Mouse (Mus musculus) liver, postnatal 0 days (tissue): Measurements from ENCODE around the gene Hacd2. TPM values are rescaled to one million over a fixed set of nuclear protein-coding genes. Genes with fewer than 3 reads are reported as not detected.

Experiments
- ATAC-seq: fragments of 200-750 bp; cut with Nextera tagmentation; 2 replicates; pipeline ENCODE4 v1.8.0; 2017; ENCODE audit warnings: mild to moderate bottlenecking, moderate library complexity
- DNase-seq: peaks from one replicate; pipeline ENCODE4 v3.0.0-alpha.2; 2016
- H3K27ac ChIP-seq: fragments of 300-500 bp; sonication (generic); 2 replicates; pipeline ENCODE4 v1.5.1; 2014; ENCODE audit warnings: antibody characterized with exemption, moderate library complexity, mild to moderate bottlenecking, low read depth
- H3K27me3 ChIP-seq: fragments of 300-500 bp; sonication (generic); 2 replicates; pipeline ENCODE4 v1.6.1; 2014; ENCODE audit warnings: low read length, control low read depth, mixed read lengths; ENCODE audit not compliant: insufficient read depth
- H3K36me3 ChIP-seq: fragments of 300-500 bp; sonication (generic); replicated peaks from 2 replicates; pipeline ENCODE4 v1.6.1; 2014; ENCODE audit warnings: mild to moderate bottlenecking, control low read depth, low read length, moderate library complexity, mixed read lengths; ENCODE audit not compliant: insufficient read depth
- H3K4me1 ChIP-seq: fragments of 300-500 bp; sonication (generic); 2 replicates; pipeline ENCODE4 v1.6.1; 2014; ENCODE audit warnings: antibody characterized with exemption, mild to moderate bottlenecking, control low read depth; ENCODE audit not compliant: insufficient read depth
- H3K4me2 ChIP-seq: fragments of 300-500 bp; sonication (generic); 2 replicates; pipeline ENCODE4 v1.6.1; 2014; ENCODE audit warnings: low read depth, mild to moderate bottlenecking, low read length, moderate library complexity, mixed read lengths
- H3K4me3 ChIP-seq: fragments of 300-500 bp; sonication (generic); 2 replicates; pipeline ENCODE4 v1.5.1; 2014; ENCODE audit warnings: low read depth, low read length
- H3K9ac ChIP-seq: fragments of 300-500 bp; sonication (generic); replicated peaks from 2 replicates; pipeline ENCODE4 v1.6.1; 2014; ENCODE audit warnings: mild to moderate bottlenecking, moderate library complexity
- H3K9me3 ChIP-seq: fragments of 300-500 bp; sonication (generic); 2 replicates; pipeline ENCODE4 v1.6.1; 2016; ENCODE audit warnings: mild to moderate bottlenecking, control low read depth, low read length, mixed read lengths
- CTCF ChIP-seq: sonication (generic); IDR thresholded peaks from 2 replicates; pipeline ENCODE4 v1.5.1; 2016; ENCODE audit warnings: antibody characterized with exemption, low read depth
- EP300 ChIP-seq: IDR thresholded peaks from 2 replicates; pipeline ENCODE4 v1.6.1; 2016; ENCODE audit warnings: antibody characterized with exemption, low read depth, mild to moderate bottlenecking
- WGBS: fragments of 180-500 bp; shearing (Covaris S2); extraction: QIAGEN DNeasy Blood & Tissue Kit; methylation state at CpG from one replicate; pipeline ENCODE4 v1.1.7; 2014; ENCODE audit not compliant: insufficient replicate concordance; 5-methylcytosine and 5-hydroxymethylcytosine counted together
- polyA plus RNA-seq: library from polyadenylated mRNA; unstranded; fragments of >200 nt; fragmentation: Nextera tagmentation; extraction: Ambion mirVana; gene quantifications from 2 replicates; pipeline ENCODE4 v1.2.1, GENCODE M21; 2015

Gene Hacd2
- polyA plus RNA-seq, 1 experiment from 2014 or later, result 154 TPM

DNA sequence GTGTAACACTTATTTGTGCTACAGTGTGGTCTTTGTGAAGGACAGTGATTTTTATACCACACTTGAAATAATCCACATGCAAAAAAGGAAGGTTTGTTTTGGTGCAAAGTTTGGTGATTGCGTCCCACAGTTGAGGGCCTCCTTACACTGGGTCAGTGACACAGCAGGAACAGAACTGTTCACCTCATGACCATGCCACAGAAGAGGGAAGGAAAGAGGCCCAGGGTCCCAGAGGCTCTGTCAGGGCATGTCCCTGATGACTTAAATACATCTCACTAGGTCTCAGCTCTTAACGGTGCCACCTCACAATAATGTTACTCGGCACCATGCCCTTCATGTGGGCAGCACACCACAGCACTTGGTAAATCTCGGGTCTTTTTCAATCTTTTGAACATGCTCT lies 3.1 kb downstream of the Hacd2 start:
- Histone ChIP-seq H3K4me2 (no peak overlapping the region), H3K27me3 (no peaks in the 10 kb centered on the region), H3K36me3 (peaks cover 17% of the 10 kb centered on the region; the same call in 1 of the 2 replicates), H3K27ac (no peak overlapping the region), H3K4me3 (no peak overlapping the region), H3K4me1 (peaks cover 5% of the 10 kb centered on the region; the same call in 1 of the 2 replicates), H3K9ac (no peak overlapping the region), H3K9me3 (no peaks in the 10 kb centered on the region)
- DNase-seq (no peak), ATAC-seq (no peak)
- no peak for TF ChIP-seq CTCF
- no peak for TF ChIP-seq EP300
- 70% methylated on average over 4 of the region's 4 CpGs for WGBS

DNA sequence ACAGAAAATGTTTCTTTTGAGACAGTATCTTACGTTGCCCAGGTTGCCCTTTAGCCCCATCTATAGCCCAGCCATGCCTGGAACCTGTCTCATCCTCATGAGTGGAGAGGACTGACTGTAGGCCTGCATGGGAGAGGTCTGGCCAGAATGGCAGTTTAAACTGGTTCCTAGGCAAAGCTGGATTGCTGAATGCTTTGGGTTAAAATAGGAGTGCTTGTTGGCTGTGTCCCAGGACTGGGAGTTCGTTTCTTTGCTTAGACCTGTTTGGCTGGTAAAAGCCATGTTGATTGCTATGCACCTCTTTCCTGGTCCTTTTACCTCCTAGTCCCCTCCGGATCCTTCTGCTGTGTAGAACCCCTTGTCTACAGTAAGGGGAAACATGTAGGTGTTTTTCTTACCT lies 11.0 kb downstream of the Hacd2 start:
- Histone ChIP-seq H3K36me3 (peaks cover 17% of the 10 kb centered on the region; the same call in 1 of the 2 replicates), H3K4me1 (peaks cover 19% of the 10 kb centered on the region), H3K27ac (peak overlapping the region; percentile 45), H3K4me3 (no peak overlapping the region), H3K9me3 (no peaks in the 10 kb centered on the region), H3K9ac (no peak overlapping the region), H3K27me3 (no peaks in the 10 kb centered on the region), H3K4me2 (no peak overlapping the region)
- no peak for DNase-seq
- no peak for TF ChIP-seq EP300
- no peak for TF ChIP-seq CTCF
- ATAC-seq, result 0 out of 2 replicates have a peak, but pooled peaks have one; percentile 36
- 67% methylated on average over 3 of the region's 3 CpGs for WGBS

DNA sequence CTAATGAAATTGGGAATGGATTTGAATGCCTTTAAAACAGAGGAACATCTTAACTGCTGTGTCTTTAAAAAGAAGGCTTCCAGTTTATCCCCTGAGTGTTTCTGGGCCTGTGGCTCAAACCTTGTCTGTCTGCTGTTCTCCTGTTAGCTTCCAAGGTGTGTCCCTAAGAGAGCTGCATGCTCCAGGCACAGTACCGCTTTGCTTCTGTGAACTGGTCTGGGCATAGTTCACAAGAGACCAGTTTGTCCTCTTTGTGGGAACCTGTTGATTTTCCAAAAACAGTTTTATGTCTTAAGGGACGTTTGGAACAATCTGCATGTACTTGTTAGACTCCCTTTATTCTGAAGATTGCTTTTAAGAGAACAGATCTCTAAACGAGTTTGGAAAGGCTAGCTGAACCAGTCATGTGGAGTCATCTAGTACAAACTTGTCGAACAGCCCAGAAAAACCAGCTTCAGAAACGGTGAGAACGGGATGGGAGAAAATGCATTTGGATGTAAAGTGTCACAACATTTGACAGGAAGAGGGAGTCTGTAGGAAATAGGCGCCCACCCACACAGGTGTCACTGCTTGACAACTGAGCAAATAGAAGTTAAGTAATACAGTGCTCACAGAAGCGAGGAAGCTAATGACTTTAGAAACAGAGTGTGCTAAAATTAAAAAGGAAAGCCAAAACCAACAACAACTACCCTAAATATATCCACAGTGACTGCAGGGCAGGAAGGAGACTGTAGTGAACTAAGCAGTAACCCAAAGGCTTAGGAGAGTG lies 11.8 kb downstream of the Hacd2 start:
- H3K4me2 ChIP-seq, result no peak overlapping the region
- DNase-seq (no peak), ATAC-seq (peak; percentile 59)
- no peaks in the 10 kb centered on the region for H3K27me3 ChIP-seq
- TF ChIP-seq CTCF, result no peak
- TF ChIP-seq EP300, result no peak
- no peaks in the 10 kb centered on the region for H3K9me3 ChIP-seq
- H3K9ac ChIP-seq, result no peak overlapping the region
- 46% methylated on average over 8 of the region's 8 CpGs for whole genome bisulfite sequencing
- peaks cover 11% of the 10 kb centered on the region; the same call in 1 of the 2 replicates for H3K36me3 ChIP-seq
- H3K27ac ChIP-seq, result peak overlapping the region; percentile 45
- no peak overlapping the region for H3K4me3 ChIP-seq
- H3K4me1 ChIP-seq, result peaks cover 19% of the 10 kb centered on the region

DNA sequence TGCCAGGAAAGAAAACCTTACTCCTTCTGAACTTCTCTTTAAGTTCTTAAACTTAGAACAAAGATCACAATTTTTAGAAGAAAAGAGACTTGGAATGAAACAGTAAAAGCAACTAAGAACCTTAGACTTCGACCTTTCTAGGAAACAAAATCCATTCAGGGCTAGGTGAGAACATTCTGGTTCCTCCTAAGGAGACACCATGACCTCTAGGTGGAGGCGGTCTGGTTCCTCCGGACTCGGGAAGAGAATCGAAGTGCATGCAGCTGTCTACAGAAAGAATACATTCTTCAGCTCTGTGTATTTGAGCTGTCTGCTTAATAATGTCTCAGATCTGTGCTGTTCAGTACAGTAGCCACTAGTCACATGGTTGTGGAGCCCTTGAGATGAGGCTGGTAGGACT lies 12.7 kb downstream of the Hacd2 start:
- Histone ChIP-seq H3K9ac (no peak overlapping the region), H3K4me3 (no peak overlapping the region), H3K4me2 (no peak overlapping the region), H3K27me3 (no peaks in the 10 kb centered on the region), H3K27ac (no peak overlapping the region), H3K4me1 (peaks cover 19% of the 10 kb centered on the region), H3K9me3 (no peaks in the 10 kb centered on the region), H3K36me3 (peaks cover 8% of the 10 kb centered on the region; the same call in 1 of the 2 replicates)
- WGBS, result 85% methylated on average over 5 of the region's 5 CpGs
- DNase-seq (no peak), ATAC-seq (no peak)
- TF ChIP-seq CTCF (no peak), EP300 (no peak)

DNA sequence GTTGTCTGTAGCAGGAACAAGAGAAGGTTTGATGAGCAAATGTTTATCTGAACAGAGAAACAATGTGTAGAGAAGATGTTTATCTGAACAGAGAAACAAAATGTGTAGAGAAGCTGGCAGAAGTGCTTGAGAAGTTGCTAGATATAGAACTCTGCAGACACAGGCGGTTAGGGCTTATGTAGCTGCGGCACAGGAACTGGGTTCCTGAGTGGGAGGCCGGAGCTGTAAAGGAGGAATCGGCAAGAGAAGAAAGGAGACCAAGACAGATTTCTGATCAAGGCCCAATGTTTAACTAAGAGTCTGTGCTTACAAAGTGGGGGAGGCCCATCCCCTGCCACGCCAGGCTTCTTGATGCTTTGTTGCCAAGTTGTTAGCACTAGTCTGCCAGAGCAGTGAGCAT lies 14.5 kb downstream of the Hacd2 start:
- Histone ChIP-seq H3K4me2 (no peak overlapping the region), H3K36me3 (peaks cover 3% of the 10 kb centered on the region; the same call in 1 of the 2 replicates), H3K27me3 (no peaks in the 10 kb centered on the region), H3K4me3 (no peak overlapping the region), H3K27ac (no peak overlapping the region), H3K9me3 (no peaks in the 10 kb centered on the region), H3K4me1 (peaks cover 19% of the 10 kb centered on the region), H3K9ac (no peak overlapping the region)
- DNase-seq (no peak), ATAC-seq (no peak)
- no peak for TF ChIP-seq CTCF
- no peak for TF ChIP-seq EP300
- 76% methylated on average over 5 of the region's 5 CpGs for WGBS

DNA sequence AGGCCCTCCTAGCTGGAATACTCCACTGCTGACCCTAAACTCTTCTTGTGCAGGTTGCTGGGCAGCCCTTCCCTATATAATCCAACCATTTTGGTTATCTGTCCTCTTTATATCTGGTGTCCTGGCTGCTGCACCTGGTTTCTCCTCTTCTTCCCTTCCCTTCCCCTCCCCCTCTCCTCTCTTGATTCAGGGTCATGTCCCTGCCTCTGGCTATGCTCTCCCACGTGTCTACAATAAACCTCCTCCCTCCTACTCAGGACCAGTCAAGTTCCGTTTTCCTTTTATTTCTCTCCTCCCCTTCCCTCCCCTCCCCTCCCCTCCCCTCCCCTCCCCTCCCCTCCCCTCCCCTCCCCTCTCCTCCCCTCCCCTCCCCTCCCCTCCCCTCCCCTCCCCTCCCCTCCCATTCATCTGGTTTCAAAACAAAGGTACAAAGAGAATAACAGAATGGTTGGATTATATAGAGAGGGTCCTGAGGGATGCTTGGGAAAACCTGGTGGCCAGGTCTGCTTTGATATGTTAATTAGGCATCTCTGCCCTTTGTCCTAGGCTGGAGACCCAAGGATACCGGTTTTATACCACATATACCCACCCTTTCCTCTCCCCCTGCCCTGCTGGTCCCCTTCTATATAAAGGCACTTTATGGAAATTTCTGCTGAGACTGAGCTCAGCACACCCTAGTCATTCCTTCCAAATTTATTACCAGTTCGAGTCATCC lies 16.3 kb downstream of the Hacd2 start:
- Histone ChIP-seq H3K36me3 (peaks cover 7% of the 10 kb centered on the region), H3K27ac (no peak overlapping the region), H3K4me1 (peaks cover 16% of the 10 kb centered on the region), H3K9ac (no peak overlapping the region), H3K4me2 (no peak overlapping the region), H3K27me3 (no peaks in the 10 kb centered on the region), H3K4me3 (no peak overlapping the region), H3K9me3 (no peaks in the 10 kb centered on the region)
- ATAC-seq (no peak), DNase-seq (no peak)
- 35% methylated on average over 4 of the region's 4 CpGs for WGBS
- no peak for TF ChIP-seq EP300
- no peak for TF ChIP-seq CTCF
